Mouse (Mus musculus) bone marrow macrophage, adult 2 months (primary cell): Measurements from ENCODE around the gene Hecw1. TPM values are rescaled to one million over a fixed set of nuclear protein-coding genes. Genes with fewer than 3 reads are reported as not detected.

Experiments
- H3K27ac ChIP-seq: 2 replicates; pipeline ENCODE4 v1.5.1; 2012; ENCODE audit warnings: low read depth, low read length; ENCODE audit not compliant: insufficient read depth
- H3K4me1 ChIP-seq: 2 replicates; pipeline ENCODE4 v1.6.1; 2012; ENCODE audit warnings: low read length; ENCODE audit not compliant: control insufficient read depth, insufficient read depth
- H3K4me3 ChIP-seq: 2 replicates; pipeline ENCODE4 v1.5.1; 2012; ENCODE audit warnings: mild to moderate bottlenecking, low read length, moderate library complexity; ENCODE audit not compliant: insufficient read depth
- CTCF ChIP-seq: IDR thresholded peaks from 2 replicates; pipeline ENCODE4 v1.5.1; 2012; ENCODE audit warnings: low read depth, mild to moderate bottlenecking, low read length, moderate library complexity
- POLR2A ChIP-seq: IDR thresholded peaks from 2 replicates; pipeline ENCODE4 v1.6.1; 2012; ENCODE audit warnings: mild to moderate bottlenecking, low read depth, low read length, borderline replicate concordance
- polyA plus RNA-seq: library from polyadenylated mRNA; stranded (reverse); fragments of >200 nt; gene quantifications from 2 replicates; pipeline ENCODE4 v1.2.4, GENCODE M21; 2012; ENCODE audit not compliant: missing spikeins, insufficient read depth, insufficient read length

Gene Hecw1
- polyA plus RNA-seq, 1 experiment: not detected

GRCm38 (mm10) chr13:14179669-14180068 is 343.4 kb downstream of the Hecw1 start:
- H3K4me1 ChIP-seq: no peaks in the 10 kb centered on the region

GRCm38 (mm10) chr13:14177989-14178388 is 345.0 kb downstream of the Hecw1 start:
- Histone ChIP-seq H3K27ac (no peak overlapping the region), H3K4me3 (no peak overlapping the region), H3K4me1 (no peaks in the 10 kb centered on the region)
- TF ChIP-seq POLR2A (no peak), CTCF (no peak)

More at GRCm38 (mm10) chr13:14179669-14180068, 343.4 kb downstream of the Hecw1 start:
- H3K4me3 ChIP-seq: no peak overlapping the region
- no peak overlapping the region for H3K27ac ChIP-seq
- TF ChIP-seq CTCF (no peak), POLR2A (no peak)

Other genes with a start within 250 kb of the Hecw1 start
- gene Mrpl32, start 89.9 kb upstream of the Hecw1 start, polyA plus RNA-seq: 55.6 and 68.4 TPM in 2 replicates
- gene Psma2, start 90.0 kb upstream of the Hecw1 start, polyA plus RNA-seq: 71.3 and 77.2 TPM in 2 replicates
- gene AW209491, start 106.9 kb upstream of the Hecw1 start, polyA plus RNA-seq: 6.6 and 9.4 TPM in 2 replicates